Mouse (Mus musculus): ENCODE measurements around the gene Sirt3.
A peak's percentile ranks its signal among the peaks of the same experiment; 100 is the strongest.
"Not testable (repeated sequence)": the region's sequence is repeated elsewhere in the genome, so short reads cannot be mapped to it uniquely, and the experiment has no call there.

The Sirt3 gene

DNA sequence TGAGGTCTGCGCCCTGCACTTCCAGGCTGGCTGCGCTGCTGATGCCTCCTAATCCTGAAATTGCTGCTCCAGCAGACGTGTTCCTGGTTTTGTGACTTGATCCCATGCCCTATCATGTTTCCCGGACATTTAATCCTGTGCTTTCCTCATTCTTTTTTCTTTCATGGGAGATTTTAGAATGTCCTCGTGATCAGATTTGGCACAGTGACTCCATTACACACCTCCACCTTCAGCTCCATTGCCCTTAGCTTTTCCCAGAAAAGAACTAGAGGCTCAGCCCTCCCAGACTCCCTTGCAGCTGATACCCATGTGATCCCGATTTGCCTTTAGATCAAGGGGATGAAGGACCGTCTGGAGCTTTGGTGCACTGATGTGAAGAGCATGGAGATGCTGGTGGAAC lies 15.8 kb upstream of the Sirt3 start:
- no peak for DNase-seq (ENCODE audit: low spot score)

DNA sequence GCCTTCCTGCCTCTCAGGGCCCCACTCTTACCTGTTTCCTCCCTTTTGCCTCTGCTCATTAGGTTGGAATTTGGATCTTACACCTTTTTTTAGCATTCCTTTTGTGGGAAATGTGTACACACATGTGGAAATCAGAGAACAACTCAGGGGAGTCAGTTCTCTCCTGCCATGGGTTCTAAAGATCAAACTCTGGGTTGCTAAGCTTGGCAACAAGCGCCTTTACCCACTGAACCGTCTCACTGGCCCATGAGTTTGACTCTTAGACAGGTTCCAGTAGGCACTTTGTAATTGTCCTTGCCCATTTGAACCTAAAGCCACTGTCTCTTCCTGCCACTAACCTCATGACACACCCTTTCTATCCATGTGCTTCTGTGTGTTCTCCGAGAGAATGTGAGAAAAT lies 12.5 kb upstream of the Sirt3 start:
- DNase-seq (ENCODE audit: low spot score) = no peak

DNA sequence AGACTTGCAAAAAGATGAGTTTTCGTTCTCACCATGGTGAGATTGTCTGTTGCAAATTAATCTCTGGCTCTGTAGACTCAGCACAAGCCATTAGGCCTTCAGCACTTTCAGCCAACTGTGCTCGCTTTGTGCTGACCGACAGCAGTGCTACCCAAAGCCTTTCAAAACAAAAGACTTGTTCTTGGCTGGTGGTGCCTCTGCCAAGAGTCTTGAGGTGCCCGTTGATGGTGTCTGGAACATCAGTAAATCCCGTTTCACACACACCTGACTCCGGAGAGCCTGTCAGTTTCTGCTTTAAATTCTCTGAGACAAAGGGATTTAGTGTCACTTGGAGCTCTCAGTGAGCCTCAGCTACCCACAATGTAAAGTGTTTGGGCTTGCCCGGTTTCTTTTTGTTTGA lies 11.9 kb upstream of the Sirt3 start:
- DNase-seq (ENCODE audit: low spot score) = no peak

DNA sequence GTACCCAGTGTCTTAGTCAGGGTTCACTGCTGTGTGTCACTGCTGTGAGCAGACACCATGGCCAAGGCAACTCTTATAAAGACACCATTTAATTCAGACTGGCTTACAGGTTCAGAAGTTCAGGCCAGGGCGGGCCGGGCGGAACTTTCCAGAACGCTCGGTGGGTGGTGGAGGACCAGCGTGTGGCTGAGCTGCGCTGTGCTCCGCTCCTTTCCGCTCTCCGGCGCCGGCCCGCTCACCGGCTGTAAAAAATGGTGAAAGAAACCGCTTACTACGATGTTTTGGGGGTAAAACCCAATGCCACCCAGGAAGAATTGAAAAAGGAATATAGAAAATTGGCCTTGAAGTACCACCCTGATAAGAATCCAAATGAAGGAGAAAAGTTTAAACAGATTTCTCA lies 8.5 kb upstream of the Sirt3 start:
- DNase-seq (ENCODE audit: low spot score) = not testable (repeated sequence)

DNA sequence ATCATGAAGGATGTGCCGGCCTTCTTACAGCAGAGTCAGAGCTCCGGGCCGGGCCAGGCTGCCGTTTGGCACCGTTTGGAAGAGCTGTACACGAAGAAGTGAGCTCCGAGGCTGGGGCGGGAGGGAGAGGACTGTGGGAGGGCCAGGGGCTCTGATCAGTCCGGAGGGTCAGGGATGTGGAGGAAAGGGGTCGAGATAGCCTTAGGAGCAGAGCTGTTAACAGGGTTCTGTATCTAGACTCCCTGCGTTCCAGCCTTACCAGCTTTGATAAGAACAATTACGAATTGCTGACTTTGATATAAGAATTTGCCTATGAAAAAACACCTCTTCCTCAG lies 327 bp upstream of the Sirt3 start:
- DNase-seq (ENCODE audit: low spot score) = no peak

DNA sequence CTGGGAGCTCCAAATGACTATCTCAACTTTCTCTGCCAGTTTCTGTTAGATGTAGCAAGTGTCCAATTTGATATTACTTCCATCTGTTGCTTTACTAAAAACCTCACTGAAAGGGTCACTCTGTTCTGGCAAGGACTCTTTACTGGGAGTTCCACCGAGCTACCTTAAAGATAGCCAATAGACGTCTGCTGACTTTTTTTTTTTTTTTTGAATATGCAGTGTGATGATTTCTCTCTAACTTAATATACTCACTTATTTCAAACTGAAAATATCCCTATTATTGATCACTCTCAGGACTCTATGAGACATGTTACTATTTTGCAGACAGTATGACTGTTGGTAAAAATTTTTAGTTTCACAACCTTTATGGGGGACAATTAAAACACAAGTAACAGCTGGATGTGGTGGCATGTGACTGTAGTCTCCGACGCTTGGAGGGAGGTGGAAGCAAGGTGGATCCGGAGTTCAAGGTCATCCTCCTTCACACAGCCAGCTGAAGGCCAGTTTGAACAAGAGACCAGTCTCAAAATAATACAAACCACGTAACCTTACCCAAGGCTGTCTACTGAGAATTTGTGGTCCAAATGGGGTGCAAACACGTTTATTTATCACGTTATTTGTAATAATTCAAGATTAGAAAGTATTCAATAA lies 1.1 kb downstream of the Sirt3 start:
- DNase-seq (ENCODE audit: low spot score) = no peak

DNA sequence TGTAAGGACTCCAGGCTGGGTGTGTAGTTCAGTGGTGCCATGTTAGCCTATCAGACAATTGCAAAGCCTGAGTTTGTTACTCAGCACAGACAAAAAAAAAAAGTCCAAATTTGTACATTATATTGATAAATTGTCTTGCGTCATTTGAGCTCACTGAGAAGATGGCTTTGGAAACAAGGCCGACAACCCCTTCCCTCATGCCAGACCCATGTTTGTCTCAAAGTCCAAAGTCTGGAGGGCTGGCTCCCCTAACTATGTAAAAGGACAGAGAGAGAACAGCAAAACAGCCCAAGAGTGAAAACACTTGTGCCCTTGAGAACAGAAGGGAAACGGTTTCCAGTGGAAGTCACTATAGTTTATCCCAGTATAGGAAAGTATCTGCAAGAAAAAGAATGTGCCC lies 1.7 kb downstream of the Sirt3 start:
- DNase-seq (ENCODE audit: low spot score) = no peak

DNA sequence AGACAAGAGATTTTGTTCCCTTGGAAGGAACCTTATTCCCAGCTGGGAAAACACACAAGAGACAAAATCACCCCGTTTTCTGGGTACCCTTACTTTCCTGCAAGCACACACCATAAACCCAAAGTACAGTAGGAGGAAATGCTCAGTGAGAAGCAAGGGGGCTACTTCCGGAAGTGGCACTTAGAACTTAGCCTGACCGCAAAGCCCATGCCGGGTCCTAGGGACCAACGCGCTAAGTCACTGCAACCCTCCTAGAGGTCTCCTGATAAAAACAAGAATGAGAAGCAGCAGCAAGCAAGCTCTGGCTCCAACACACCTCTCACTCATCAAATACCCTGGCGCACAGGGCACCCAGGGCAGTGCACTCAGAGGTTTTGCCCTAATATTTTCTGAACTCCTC lies 2.8 kb downstream of the Sirt3 start:
- no peak for DNase-seq (ENCODE audit: low spot score)

DNA sequence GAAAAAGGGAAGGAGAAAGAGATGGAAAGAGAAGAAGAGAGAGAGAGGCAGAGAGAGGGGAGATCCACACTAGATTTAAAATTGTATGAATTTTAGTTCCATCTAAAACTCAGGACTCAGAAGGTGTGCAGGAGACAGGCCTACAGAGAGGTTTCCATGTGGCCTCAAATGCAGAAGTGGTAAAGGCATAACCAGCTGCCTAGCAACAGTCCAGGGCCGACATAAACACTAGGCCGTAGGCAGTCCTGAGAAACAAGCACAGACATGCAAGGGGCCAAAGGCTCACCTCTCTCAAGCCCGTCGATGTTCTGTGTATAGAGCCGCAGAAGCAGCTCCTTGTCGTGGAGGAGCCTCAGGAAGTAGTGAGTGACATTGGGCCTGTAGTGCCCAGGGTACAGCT lies 4.7 kb downstream of the Sirt3 start:
- DNase-seq (ENCODE audit: low spot score) = no peak

DNA sequence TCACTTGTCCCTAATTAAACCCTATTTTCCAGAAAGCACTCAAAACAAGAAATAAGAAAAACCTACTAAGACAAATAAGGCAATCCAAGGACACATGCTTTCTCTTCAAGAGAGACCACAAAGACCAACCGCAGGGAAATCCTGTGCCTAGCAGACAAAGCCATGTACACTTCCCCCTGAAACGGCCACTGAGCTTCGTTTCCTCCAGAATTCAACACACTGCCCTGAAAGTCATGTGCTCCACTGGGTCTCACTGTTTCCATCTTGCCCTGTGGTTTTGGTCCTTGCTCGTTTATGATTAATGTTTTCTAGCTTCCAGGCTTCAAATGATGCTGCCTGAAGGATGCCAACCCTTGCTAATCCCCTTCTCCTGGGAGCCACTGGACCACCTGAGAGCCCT lies 7.9 kb downstream of the Sirt3 start:
- DNase-seq (ENCODE audit: low spot score) = no peak

DNA sequence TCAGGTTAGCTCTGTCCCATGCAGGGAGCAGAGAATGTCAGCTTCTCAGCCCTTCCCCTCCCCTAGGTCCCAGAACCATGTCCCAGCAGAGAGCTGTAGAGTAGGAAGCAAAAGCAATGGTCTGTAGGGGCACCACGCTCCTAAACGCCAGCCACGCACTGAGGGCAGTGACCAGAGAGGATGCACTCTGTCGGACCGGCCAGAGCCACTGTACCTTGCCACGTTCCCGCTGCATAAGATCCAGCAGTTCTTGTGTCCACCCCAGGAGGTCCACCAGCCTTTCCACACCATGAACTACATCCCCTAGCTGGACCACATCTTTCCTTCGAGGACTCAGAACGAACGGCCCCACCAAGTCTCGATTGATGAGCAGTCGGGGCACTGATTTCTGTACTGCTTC lies 17.3 kb downstream of the Sirt3 start:
- DNase-seq (ENCODE audit: low spot score) = no peak

DNA sequence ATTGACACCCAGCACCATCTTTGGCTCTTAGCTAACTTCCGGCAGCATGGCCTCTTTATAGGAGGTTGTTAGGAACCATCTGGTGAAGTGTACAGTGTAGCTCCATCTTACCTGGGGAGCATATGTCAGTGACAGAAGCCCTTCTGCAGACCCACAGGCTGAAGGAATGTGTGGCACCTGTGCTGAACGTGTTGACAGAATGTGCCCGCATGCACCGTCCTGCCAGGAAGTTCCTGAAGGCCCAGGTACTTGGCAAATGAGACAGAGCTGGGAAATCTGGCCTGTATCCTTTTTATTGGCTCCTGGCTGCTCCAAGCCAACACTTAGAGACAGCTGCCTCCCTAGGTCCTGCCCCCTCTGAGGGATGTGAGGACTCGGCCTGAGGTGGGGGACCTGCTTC lies 21.4 kb downstream of the Sirt3 start:
- no peak for DNase-seq (ENCODE audit: low spot score)

DNA sequence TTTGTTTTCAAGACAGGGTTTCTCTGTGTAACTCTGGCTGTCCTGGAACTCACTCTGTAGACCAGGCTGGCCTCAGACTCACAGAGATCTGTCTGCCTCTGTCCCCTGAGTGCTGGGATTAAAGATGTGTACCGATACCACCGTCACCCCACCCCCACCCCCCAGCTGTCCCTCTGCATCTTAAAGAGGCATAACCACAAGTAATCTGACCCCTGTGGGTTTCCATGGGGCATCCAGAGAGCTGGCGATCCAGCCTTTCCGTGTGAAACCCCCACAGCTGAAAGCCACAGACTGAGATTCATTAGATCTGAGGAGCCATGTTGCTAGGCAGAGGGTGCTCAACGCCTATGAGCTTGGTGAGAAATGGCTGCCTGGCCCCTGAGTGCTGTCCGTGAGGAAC lies 22.1 kb downstream of the Sirt3 start:
- DNase-seq (ENCODE audit: low spot score) = no peak

DNA sequence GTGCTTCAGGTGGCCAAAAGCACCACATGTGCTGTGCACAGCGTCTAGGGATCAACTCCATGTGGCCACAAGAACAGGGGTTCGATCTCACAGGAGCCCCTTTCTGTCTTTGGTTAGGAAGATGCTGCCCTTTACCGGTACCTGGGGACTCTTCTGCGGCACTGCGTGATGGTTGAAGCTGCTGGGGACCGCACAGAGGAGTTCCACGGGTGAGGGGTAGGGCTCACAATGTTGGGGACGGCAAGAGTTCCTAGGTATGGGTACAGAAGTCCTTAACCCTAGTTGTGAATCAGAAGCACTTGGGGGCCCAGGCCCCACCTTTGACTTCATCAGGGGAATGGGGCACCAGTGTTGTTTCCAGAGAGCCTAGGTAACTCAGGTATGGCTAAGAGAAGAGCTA lies 23.4 kb downstream of the Sirt3 start:
- no peak for DNase-seq (ENCODE audit: low spot score)

DNA sequence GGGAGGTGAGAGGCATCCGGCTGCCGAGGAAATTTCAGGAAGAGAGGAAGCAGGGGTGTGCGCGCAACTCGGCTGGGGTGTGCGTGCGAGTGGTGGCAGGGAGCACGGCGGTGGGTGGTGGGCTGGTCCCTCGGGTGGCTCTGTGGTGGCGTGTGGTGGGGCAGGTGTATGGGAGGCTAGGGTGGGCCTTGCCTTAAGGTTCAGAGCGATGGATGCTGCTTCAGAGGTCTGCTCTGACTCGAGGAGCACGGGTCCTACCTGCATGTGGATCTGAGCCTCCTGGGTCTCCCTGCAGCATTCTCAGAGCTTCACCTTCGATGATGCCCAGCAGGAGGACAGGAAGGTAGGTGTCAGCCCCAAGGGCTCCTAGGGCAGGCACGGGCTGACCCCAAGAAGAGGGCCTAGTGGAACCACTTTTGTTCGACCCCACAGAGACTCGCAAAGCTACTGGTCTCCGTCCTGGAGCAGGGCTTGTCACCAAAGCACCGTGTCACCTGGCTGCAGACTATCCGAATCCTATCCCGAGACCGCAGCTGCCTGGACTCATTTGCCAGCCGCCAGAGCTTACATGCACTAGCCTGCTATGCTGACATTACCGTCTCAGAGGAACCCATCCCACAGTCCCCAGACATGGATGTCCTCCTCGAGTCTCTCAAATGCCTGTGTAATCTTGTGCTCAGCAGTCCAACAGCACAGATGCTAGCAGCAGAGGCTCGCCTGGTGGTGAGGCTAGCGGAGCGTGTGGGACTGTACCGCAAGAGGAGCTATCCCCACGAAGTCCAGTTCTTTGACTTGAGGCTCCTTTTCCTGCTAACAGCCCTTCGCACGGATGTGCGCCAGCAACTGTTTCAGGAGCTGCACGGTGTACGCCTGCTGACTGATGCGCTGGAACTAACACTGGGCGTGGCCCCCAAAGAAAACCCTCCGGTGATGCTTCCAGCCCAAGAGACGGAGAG lies 24.3 kb downstream of the Sirt3 start, which contains the start of gene Bet1l:
Gene Bet1l (minus strand): TSS at position 28 of the 956 bp plus-strand sequence.
- peak; percentile 12 for DNase-seq (ENCODE audit: low spot score)

DNA sequence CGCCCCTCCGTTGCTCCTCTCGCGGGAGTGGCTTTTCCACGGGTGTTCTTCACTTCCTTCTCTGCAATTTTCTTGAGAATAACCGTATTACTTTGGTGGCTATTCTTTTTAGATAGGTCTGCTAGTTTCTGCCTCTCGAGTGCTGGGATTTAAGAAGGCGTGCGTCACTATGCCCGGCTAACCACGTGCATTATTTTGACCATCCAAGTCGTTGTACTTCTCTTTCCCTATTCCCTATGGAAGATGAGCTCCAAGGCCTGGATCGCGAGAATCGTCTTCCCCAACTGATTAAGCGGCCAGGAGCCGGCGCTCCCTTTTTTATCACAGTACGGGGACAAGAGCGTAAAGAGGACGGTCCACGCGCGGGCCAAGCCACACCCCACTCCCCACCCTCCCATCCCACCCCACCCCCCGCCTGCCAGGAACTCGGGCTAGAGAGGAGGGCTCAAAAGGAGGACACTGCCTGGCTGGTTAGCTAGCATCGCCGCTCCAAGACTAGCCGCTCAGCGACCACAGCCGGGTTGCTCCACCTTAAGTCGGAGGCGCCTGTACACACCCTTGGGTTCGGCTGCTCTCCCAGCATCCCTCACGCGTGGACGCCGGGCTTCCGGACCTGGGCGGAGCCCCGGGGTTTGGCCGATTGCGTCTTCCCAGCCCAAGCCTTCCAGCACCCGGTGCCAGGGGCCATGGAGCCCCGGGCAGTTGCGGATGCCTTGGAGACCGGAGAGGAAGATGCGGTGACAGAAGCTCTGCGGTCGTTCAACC lies 25.1 kb downstream of the Sirt3 start, which contains the start of gene Ric8a:
Gene Ric8a (plus strand): TSS at position 173 of the 765 bp plus-strand sequence.
- DNase-seq (ENCODE audit: low spot score) = peak; percentile 81

DNA sequence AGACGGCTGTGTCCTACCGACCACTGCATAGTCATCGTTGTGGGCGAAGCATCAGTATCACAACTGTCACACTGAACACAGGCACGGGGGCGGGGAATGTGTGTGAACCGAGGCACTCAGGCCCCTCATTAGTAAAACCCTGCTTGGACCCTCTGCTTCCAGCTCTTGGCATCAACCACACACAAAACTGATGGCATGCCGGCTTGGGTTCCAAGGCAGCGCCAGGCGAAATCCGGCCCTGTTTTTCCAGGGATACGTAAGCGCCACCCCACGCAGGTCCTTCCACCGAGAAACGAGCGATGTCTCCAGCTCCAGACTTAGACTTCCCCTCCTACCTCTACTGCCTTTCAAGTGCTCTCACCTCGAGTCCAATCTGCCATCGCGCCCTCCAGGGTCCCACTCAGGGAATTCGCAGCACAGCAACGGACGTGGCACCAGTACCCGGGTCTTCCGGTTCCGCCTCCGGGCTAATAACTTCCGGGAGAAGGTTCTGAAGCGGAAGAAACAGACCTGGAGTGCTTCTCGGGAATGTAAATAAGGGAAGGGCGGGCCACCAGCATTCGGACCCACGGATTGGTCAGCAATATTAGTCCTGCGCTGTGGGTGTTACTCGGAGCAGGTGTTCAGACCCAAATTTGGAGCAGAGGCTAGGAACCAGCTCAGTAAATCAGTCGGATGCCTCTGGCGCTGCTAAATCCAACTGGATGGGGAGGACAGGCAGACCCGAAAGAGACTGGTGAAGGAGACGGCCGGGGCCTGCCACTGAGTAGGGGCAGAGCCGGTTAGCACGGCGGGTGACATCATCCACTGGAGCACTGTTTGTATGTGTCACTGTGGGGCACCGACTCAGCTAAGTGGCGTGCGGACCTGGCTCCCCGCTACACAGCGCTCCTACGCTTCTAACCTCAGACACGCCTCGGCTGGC lies 26.0 kb downstream of the Sirt3 start, which contains the start of gene Gm45785:
Gene Gm45785 (minus strand): TSS at position 472 of the 925 bp plus-strand sequence.
- peak; percentile 94 for DNase-seq (ENCODE audit: low spot score)

DNA sequence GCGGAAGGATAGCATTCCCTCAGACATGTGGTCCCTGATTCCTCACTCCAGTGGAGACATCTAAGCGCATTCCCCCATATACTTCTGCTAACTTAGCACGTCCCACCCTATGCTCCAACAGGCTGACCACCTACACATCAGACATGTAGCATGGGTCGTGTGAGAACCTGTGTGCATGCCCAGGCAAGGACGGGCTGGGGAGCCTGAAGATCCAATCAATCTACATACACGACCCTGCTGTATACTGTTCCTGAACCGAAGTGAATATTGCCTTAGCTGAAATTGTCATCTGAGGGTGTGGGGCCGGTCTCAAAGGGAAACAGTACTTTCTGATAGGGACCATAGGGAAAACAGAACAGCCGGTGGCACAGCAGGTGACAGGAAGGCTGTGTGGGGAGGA lies 26.9 kb downstream of the Sirt3 start:
- DNase-seq (ENCODE audit: low spot score) = no peak

DNA sequence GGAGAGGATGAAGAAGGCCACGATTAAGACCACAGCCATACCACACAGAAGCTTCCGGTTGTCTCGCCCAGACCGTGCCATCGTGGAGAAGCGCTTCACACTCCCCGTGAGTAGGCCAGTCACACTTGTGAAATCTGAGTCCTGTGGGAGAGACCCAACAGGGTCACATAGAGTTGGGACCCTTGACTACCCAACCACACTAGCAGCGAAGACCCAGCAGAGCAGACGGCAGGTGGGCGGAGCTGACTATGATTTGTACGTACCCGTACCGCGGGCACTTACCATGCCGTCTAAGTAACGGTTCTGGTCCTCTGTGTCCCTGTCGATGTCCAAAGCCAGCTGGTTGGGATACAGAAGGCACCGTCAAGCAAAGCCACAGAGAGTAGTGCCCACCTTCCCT lies 27.6 kb downstream of the Sirt3 start:
- no peak for DNase-seq (ENCODE audit: low spot score)

DNA sequence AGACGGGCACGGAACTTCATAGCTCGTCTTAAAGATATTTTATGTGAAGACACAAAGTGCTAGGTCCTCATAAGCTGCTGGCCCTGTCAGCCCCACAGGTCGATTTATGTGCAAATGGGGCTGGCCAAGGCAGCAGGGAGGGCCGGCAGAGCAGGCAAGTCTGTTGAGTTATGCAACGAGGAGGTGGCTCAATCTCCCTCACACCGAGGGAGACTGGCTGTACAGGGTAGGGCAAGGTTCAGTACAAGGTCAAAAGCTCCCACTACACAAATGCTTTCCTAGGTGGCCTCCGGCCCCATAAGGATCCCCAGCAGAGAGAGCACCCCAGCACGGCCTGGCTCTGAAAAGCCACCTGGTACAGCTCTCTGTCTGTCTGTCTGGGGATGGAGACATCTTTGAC lies 28.7 kb downstream of the Sirt3 start:
- DNase-seq (ENCODE audit: low spot score) = no peak

DNA sequence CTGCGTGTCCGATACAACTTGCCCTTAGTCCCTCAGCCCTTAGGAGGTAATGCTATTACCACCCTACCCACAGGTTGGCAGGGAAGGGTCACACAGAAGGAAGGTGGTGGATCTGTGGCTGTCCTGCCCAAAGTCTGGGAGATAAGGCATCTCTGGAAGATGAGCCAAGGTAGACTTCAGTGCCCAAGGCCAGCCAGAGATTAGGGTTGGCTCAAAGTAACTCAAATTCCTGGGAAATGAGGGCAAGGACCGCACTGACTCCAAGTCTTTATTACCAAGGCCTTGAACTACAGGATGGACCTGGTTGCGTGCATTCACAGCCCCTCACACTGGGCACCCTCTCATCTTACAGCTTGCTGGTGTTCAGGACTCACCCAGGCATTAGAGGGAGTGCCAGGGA lies 30.2 kb downstream of the Sirt3 start:
- no peak for DNase-seq (ENCODE audit: low spot score)

DNA sequence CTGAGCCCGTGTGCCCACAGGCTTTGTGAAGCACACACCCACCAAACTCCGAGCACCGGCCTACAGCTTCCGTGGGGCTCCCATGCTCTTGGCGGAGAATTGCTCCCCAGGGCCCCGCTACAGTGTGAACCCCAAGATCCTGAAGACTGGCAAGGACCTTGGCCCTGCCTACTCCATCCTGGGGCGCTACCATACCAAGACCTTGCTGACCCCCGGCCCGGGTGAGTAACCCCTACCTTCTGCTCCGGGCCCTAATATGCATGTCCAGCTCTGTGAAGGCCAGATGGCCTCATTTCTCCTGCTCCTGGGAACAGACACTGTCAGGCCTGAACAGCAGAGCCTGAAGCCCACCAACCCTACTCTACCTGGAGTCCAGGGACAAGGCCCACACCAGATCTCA lies 33.5 kb downstream of the Sirt3 start:
- DNase-seq (ENCODE audit: low spot score) = no peak

Measured in embryo, embryonic 10.5 days (tissue).